Mouse (Mus musculus) small intestine, adult 2 months (tissue): Measurements from ENCODE around the gene Shisa8.

Source experiments
- CTCF ChIP-seq: fragments of 200-500 bp; IDR thresholded peaks from 2 replicates; pipeline ENCODE4 v1.5.1; 2012; ENCODE audit warnings: low read depth, mild to moderate bottlenecking, control low read depth, inconsistent platforms, low read length, moderate library complexity, mixed read lengths; ENCODE audit not compliant: insufficient replicate concordance, insufficient read length; ENCODE audit errors: extremely low read depth
- POLR2A ChIP-seq: fragments of 200-500 bp; IDR thresholded peaks from 2 replicates; pipeline ENCODE4 v1.6.1; 2012; ENCODE audit warnings: low read depth, mild to moderate bottlenecking, control low read depth, inconsistent platforms, low read length, moderate library complexity

DNA sequence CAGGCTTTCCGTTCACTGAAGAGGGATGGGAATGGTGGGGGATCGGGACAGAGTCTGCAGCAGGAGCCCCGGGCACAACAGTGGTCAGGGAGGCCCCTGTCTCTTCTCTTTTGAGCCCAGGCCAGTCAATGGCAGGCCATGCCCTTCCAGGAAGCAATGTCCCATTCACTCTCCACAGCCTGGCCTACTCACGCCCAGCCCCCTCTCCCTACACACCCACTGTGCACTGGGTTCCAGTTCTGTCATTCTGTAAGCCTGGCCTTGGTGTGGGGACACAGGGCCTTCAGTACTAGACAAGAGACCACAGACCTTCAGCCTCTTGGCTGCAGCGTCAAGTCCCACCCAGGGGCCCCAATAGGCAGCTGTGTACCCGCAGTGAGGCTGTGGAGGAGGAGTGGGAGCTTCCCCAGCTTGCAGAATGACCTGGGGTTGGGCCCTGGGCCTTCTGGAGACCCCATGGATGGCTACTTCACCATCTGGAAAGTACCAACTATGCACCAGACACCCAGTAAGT lies 17.5 kb upstream of the Shisa8 start:
- TF ChIP-seq CTCF (no peak), POLR2A (no peak)
